Mouse (Mus musculus): Measurements from ENCODE around the gene Chd1.

DNA sequence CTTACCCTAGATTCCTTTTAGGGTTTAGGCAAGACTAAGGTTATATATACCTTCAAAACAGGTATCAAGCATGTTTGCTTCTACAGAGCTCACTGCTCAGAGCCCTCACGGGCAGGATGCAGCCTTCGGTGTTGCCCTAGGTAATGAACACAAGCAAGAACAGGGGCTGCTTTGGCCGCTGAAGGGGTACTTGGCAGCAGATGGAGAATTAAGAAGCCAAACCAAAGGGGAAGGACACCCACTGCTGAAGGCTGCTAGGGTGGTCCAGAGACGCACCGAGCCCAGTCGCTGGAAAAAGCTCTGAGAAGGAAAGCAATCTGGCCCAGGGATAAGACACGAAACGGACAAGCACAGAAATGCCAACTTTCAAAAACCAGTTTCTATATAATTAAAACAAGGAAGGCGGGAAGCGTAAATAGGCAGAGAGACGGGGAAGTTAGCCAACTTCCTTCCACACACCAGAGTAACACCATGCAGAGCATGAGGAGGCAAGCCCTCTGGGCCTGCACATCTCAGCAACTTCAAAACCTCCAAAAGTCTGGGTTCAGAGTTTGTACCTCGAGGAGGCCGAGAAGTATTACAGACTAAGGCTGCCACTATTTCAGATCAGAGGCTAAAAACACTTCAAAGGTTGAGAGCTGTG, 107.5 kb downstream of the Chd1 start:
- TF ChIP-seq CTCF (IDR thresholded peaks at IDR 0.05; ENCODE audit: borderline replicate concordance, extremely low read depth, insufficient read depth, insufficient read length) (no peak), POLR2A (IDR thresholded peaks at IDR 0.05; ENCODE audit: borderline replicate concordance, extremely low read depth, insufficient read depth, insufficient read length, poor library complexity, severe bottlenecking) (no peak)

Data from brain, embryonic 14.5 days (tissue).